Mouse (Mus musculus) adrenal gland, postnatal 25 days (tissue): ENCODE results near the gene Pcx. TPM values are rescaled to one million over a fixed set of nuclear protein-coding genes. Genes with fewer than 3 reads are reported as not detected.

Experiments used
- DNase-seq: peaks from one replicate; pipeline ENCODE4 v3.0.0; 2021; ENCODE audit warnings: mixed read lengths
- total RNA-seq: library from RNA; stranded (reverse); gene quantifications from 2 replicates; pipeline ENCODE4 v1.2.3, GENCODE M21; 2021

Gene Pcx
- total RNA-seq, 1 experiment from 2014 or later = 620 TPM

DNA sequence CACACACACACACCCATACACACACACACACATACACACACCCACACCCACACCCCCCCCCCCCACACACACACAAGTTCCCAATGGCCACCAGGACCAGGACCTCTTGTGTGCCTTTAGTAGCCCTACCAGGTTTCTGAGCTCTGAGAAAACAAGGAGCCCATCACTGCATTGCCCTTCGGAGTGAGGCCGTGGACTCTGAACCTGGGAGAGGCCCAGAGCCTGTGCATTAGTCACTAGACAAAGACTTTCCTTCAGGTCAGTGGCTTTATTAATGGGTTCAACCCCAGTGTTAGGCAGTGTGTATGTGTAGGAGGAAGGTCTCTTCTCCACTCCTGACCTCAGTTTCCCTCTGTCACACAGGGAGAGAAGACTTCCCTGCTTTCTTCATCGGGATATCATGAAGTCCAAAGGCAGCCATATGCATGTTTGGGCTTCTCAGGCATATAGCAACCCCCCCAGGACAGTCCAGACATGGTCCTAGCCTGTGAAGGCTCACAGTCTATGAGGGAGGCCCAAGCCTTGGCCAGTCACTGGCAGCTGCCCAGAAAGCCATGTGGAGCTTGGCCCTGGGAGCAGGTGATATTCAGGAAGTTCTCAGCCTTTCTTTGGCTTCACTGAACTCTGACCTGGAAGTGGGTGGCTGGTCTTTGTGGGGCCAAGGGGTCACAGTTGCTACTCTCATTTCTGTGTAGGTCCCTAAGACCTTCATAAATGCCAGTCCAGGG is 13.6 kb upstream of the Pcx start:
- peak; percentile 43 for DNase-seq

DNA sequence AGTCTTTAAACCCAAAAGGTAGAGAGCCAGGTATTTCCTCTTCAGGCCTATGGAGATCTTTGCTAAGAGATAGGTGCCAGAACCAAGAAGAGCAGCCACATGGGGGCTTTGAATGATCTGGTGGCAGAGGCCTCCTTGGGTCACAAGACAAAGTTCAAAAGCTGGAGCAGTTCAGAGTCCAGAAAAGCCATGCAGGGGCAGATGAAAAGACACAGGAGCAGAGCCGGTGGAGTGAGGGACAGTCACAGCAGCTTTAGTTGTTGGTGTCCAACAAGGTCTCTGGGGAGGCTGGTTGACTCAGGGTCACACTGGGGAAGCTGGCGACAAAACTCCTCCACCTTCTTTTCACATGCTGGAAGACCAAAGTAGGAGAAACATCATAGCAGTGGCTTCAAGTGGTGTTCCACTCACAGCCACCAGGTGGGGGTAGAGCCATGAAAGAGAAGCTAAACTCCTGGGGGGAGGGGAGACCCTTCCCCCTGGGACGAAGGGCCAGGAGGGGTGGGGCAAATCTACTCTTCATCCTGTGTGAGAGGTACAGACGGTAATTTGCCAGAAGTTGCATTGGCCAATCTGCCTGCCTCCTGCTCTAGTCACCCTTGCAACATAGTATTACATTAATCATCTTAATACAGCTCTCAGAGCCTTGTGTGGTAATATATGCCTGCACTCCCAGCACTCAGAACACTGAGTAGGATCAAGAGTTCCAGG is 12.9 kb upstream of the Pcx start:
- DNase-seq = peak; percentile 87

GRCm38 (mm10) chr19:4498062-4498933 is 12.0 kb upstream of the Pcx start, which contains the start of gene 2010003K11Rik:
Gene 2010003K11Rik, minus strand, starts transcription at chr19:4498583.
- DNase-seq = peak; percentile 75

DNA sequence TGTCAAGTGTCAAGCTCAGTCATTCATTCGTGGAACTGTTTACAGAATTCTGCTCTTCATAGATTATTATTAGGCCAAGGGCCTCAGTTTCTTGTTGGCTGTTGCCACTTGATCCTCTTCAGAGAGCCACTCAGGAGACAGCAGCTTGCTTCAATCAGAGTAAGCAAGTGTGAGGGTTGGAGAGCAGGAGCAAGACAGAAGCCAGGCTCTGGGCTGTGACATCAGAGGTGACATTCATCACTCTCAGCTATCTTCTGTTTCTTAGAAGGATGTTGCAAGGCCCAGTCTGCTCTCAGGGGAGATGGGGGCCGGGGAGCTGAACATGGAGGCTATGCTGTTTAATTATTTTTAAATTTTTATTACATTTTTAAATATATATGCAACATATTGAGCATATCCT is 7.6 kb upstream of the Pcx start:
- DNase-seq = no peak

DNA sequence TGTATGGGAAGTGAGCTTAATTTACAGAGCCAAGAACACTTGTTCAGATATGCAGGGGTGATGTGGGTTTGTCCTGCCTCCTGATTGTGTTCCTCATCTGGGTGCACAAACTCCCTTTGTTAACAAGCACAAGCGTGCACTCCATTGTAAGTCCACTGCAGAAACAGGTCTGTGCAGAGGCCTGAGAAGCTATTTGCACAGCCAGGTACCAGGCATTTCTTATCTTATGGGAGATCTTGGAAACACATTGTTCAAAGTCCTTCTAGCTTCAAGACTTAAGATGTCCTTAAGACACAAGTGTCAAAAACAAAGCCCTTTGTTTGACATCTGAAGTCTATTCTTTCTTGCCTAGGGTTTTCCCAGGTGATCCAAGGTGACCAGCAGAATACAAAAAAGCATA is 5.4 kb upstream of the Pcx start:
- DNase-seq = no peak

- no peak for DNase-seq
Measured at GRCm38 (mm10) chr19:4507746-4508145, 2.5 kb upstream of the Pcx start.

DNA sequence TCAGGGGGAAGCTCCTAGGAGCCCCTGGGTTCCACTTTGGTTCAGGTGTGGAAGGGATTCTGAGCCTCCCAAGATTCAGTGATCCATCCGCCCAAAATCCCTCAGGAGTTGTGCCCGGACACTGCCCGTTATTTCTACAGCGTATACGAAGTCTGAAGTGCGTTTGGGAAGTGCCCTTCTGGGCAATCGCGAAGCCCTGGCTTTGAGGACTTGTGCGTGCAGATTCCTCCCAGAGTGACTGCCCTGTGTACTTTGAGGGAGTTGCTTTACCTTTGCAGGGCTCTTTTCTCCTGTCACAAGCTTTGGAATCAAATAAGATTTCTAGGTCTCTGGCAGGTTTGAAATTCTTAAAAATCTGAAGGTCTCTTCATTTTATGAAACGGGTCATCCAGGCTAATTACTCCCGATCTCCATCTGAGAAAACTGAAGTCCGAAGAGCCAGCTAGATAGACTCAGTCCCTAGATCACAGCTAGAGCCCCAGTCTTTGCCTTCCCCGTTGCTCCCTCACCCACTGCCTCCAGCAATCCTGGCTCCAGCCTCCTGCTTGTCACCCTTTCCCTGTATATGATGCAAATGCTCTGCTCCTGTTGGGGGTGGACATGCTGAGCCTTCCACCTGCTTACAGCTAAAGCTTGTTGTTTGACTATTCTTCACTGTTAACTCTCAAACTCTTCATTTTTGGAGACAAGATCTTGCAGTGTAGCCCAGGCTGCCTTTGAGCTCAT is 1.0 kb downstream of the Pcx start:
- no peak for DNase-seq

- DNase-seq = no peak
Measured at GRCm38 (mm10) chr19:4513236-4513858, 3.1 kb downstream of the Pcx start.

DNA sequence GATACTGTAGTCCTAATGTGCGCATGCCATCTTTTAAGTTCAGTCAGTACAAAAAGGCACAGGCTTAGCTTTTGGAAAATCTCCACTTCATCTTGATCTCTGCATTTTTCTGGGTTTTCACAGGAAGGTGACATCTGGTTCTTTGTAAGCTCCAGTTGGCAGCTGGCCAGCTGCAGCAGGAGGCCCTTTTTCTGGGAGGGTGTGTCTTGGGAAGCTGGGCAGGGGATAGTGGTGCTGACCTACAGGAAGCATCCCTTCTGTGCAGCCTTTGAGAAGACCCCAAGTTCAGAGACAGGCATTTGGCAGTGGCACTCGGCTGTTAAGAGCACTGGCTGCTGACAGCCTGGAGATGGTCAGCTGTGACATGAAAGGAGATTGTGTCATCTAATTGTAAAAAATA is 5.5 kb downstream of the Pcx start:
- DNase-seq = no peak

- no peak for DNase-seq
Measured at GRCm38 (mm10) chr19:4516288-4516687, 6.0 kb downstream of the Pcx start.

- peak; percentile 50 for DNase-seq
Measured at GRCm38 (mm10) chr19:4517483-4517882, 7.2 kb downstream of the Pcx start.

DNA sequence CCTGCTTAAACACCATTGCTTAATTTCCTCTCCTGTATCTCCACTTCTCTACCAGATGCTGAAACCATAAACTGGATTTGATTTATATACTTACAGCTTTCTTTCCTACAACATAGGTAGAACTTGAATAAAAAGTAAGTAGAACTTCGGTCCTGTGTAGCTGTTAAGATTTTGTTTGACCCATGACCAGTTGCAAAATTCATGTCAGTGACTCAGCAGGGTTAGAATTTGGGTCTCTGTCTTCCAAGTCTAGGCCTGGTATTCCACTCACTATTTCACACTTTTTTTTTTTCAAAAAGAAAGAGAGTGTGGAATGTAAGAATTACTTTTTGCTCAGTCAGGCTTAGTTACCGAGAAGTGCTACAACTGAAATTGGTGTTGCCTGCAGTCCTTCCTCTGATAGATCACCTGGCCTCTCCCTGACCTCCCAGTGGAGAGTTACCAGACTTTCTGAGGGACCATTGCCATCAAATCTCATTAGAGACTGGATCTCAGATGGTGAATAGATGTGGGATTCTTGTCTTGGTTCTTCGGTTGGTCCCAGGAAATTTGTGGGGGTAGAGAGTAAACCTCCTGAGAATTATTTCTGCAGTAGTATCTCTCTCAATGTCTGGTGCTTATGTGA is 11.3 kb downstream of the Pcx start:
- no peak for DNase-seq

DNA sequence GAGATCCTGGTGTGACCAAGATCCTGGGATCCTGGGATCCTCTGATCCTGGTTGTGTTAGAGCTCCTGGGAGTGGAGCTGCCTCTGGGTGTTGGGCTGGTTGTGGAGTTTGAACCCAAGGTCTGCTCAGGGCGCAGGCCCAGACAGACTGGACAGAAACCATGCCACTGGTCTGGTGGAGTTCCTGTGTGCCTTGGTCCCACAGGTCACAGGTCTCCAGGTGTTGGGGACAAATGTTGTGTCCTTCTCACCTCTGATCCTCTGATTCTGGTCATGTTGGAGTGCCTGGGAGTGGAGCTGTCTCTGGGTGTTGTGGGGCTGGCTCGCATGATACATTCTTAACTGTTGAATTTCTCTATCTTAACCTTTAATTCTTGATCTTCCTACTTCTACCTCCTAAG is 24.4 kb downstream of the Pcx start:
- no peak for DNase-seq

- DNase-seq = no peak
Measured at GRCm38 (mm10) chr19:4535922-4536321, 25.6 kb downstream of the Pcx start.

GRCm38 (mm10) chr19:4536606-4537005 is 26.3 kb downstream of the Pcx start:
- peak; percentile 72 for DNase-seq

DNA sequence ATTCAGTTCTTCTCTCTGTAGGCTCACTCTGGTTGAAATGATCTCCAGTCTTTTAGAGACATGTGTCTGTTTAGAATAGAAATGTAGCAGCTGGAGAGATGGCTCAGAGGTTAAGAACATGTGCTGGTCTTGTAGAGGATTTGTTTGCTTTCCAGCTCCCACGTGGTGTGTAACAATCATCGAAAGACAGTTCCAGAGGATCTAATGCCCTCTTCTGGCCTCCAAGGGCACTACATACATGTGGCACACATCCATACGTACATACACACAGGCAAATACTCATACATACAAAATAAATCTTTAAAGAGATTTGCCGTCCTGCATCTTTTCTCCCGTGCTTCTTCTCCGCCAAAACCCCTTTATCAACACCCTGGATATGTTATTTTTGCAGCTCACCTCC is 30.0 kb downstream of the Pcx start:
- DNase-seq = no peak

- no peak for DNase-seq
Measured at GRCm38 (mm10) chr19:4540992-4541391, 30.7 kb downstream of the Pcx start.

- DNase-seq = no peak
Measured at GRCm38 (mm10) chr19:4542081-4542480, 31.8 kb downstream of the Pcx start.

- DNase-seq = no peak
Measured at GRCm38 (mm10) chr19:4545091-4545490, 34.8 kb downstream of the Pcx start.

GRCm38 (mm10) chr19:4545841-4546240 is 35.6 kb downstream of the Pcx start:
- no peak for DNase-seq

- DNase-seq = no peak
Measured at GRCm38 (mm10) chr19:4547801-4548200, 37.5 kb downstream of the Pcx start.
